Mouse (Mus musculus): Measurements from ENCODE around the gene Tenm2.

DNA sequence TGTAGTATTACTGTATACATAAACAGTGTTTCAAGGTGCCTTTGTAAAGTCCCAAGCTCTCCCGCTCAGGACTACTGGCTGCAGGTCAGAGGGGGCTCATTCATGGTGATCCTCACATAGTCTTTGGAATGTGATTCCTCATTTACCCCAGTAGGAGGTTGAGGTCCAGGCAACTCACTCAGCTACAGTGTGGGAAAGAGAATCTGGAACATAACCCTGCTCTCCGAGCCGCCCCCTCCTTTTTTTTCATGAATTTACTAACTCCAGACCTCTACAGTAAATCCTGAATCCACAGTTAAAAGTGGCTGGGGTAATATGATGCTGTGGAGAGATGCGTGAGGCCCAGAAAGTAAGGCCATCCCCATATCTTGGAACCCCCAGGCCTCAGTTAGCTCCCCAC is 1066.0 kb downstream of the Tenm2 start:
- TF ChIP-seq CTCF (conservative IDR thresholded peaks at IDR 0.05; ENCODE audit: insufficient read depth, insufficient read length, low read depth, low read length) (no peak), POLR2A (IDR thresholded peaks at IDR 0.05; ENCODE audit: low read depth, low read length) (no peak)

Data from kidney, adult 2 months (tissue).